Mouse (Mus musculus): ENCODE results near the gene Msh4.

The Msh4 gene

DNA sequence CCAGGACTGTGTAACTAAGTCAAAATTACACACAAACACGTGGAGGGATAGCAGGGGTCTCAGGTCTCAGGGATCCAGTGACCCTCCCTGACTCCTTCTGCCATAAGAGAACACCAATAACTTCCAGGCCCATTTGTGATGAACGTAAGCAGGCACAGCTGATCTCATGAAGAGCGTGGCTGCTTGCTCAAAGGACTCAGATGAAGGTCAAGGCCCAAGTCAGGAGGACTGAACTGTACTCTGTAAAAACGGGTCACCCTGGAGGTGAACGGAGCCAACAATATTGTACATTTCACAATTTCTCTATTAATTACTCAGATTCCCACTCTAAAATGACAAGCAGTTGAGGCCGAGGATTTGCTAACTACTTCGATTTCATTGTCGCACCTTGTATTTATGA, 91.9 kb downstream of the Msh4 start:
- no peak for DNase-seq (ENCODE audit: low read depth, low spot score)

DNA sequence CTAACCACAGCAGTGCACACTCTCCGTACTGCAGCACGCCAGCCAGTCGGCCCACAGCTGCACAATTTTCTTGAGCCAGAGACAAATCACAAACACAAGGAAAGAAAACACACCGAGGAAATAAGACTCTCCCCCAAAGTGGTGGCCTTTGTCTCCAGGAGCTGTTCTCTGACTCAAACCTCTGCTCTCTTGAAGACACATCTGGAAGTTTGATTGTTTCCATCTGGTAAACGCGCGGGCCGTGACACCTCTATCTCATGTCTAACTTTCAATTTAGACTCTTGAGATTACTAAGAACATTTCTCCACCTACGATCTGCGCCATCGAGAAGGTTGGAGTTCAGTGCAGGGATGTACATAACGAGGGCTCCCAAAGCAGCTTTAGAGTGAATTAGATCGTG, 97.5 kb downstream of the Msh4 start:
- DNase-seq (ENCODE audit: low read depth, low spot score), result no peak

DNA sequence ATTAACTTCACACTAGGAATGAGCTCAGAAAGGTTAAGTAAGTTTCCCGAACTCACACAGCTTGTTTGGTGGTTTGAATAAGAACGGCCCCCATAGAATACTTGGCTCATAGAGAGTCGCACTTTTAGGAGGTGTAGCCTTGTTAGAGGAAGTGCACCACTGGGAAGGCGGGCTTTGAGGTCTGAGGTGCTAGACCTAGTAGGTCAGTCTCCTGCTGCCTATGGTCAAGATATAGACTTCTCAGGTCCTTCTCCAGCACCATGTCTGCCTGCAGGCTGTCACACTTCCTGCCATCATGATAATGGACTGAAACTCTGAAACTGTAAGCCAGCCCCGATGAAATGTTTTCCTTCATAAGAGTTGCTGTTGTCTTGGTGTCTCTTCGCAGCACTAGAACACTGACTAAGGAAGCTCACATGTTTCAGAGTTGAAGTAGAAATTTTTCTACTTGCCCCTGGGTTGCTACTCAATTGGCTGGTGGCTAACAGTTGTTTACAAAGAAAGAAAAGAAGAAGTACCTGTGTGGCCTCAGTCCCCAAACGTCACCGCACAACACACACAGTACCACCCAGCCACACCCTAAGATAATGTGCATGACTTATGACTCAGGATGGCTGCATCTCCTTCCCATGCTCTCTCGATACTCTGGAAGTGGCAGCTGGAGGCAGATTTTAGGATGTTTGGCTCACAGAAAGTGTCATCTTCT, 98.3 kb downstream of the Msh4 start:
- DNase-seq (ENCODE audit: low read depth, low spot score), result no peak
